Mouse (Mus musculus): ENCODE measurements at regions not wholly inside any gene's neighbourhood (a gene's known extent, or its start where the extent isn't known, plus 50 kb on each side); places are given as distances from the start of the nearest gene placed in this dataset.
"Not testable (repeated sequence)": the region's sequence is repeated elsewhere in the genome, so short reads cannot be mapped to it uniquely, and the experiment has no call there.

DNA sequence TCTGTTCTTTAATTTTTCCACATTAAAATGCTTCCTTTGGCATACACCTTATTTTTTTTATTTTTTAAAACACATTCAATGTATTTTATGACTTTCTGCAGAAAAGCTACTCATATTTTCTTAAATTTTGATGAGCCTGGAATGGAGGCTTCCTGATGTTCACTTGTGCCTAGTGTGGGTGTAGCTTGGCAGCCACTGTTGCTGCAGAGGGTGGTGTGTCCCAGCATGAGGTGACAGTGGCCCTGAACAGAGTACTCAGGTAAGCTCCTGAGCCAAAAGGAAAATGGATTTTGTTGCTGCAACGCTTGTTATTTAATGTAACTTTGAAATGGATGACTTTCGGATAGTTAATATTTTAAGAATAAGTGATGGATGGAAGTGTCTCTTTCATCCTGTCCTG lies 170.6 kb downstream of the Eipr1 start:
- DNase-seq (ENCODE audit: low spot score in 2 of 2), result no peak

DNA sequence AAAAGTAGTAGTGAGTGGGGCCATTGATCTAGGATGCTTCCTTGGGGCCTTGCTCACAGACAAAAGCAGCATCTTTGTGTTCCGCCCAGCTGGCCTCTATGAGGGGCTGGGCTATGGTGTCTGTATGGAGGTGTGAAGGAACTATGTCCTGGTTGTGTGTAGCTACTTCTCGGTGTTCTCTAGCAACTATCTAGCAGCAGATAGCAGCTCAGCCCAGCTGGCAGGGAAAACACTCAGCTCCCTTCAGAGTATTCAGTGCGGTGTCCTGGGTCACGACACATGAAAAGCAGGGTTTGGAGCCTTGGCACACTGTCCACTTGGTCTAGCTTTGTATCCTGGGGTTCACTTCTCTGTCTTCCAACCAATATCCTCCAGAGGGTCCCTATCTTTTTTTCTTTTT lies 173.6 kb downstream of the Eipr1 start:
- DNase-seq (ENCODE audit: low spot score in 2 of 2), result no peak

- DNase-seq (ENCODE audit: low spot score in 2 of 2), result no peak
Observed at GRCm38 (mm10) chr12:28939936-28940335, 188.3 kb downstream of the Eipr1 start.

DNA sequence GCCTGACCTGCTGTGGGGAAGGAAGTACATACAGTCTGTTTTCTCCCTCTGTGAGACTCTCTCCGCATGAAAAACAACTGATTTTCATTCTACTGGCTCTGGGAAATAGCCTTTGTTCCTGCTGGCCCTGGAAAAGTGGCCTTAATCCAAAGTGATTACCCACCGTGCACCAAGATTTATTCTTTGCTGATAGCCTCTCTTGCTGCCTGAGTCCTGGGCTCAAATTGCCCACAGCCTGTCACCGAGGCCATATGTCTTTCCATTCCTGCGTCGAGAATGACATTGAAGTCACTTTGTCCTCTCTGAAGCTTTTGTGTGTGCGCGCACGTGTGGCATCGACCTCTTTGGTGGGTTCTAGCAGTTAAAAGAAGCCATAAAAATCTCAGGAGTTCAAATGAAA lies 197.3 kb downstream of the Eipr1 start:
- no peak for DNase-seq (ENCODE audit: low spot score in 2 of 2)

GRCm38 (mm10) chr12:28949307-28949706 lies 197.7 kb downstream of the Eipr1 start:
- DNase-seq (ENCODE audit: low spot score in 2 of 2), result no peak

DNA sequence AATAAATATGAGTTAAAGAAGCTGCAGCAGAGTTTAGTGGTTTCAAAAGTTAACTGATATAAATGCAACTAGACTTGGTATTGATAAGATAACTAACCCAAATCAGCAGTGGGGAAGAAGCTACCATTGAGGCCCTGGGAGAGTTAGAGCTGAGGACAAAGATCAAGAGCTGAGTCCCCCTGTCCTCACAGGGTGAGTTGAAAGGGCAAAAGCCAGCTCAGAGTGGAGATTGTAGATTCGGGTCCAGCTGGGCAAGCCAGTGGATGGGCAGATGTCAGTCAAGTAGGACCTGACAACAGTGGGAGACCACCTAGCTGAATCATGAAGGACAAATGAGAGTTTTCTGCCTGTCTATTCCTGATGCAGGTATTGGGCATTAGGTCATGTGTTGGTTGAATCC lies 205.6 kb downstream of the Eipr1 start:
- DNase-seq (ENCODE audit: low spot score in 2 of 2), result no peak

DNA sequence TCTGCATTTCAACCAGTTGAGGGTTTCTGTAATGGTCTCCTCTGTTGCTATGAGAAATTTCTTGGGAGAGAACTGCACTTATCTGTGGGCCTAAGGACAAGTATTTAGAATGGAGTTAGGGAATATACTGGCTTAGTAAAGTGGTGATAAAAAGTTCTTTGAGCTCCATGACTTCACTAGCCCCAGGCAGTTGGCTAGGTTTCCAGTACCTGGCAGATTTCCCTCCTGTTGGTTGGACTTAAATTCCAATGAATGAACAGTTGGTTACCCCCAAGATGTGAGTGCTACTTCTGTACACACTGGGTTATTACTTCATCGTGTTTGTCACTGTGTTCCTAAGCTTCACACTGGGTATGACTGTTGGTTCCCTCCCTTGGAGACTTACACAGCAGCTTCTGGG lies 207.1 kb downstream of the Eipr1 start:
- no peak for DNase-seq (ENCODE audit: low spot score in 2 of 2)

- DNase-seq (ENCODE audit: low spot score in 2 of 2), result peak; percentile 42 to 79
Observed at GRCm38 (mm10) chr12:28969671-28970379, 218.2 kb downstream of the Eipr1 start.

DNA sequence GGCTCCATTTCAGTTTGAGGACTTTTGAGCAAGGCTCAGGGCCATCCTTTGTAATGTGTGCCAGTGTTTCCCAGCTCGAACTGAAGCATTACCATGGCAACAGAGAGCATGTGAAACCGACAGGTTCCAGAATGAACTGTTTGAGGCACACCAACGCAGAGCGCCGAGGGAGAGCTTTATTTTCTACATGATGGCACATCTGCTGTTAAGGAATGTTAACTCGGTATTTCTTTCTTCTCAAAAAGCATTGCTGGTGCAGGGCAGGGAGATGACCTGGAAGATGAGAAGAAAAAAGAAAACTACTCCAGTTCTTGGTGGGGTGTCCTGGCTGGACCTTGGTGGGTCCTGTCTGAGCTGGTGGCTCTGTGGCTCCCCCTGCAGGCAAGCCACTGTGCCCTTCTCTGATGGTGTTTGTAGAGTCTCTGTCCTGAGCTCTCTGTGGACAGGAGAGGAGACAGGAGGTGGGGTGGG lies 223.0 kb downstream of the Eipr1 start:
- peak; percentile 62 to 87 for DNase-seq (ENCODE audit: low spot score in 2 of 2)

GRCm38 (mm10) chr12:28975249-28975648 lies 223.6 kb downstream of the Eipr1 start:
- peak; percentile 53 to 54 for DNase-seq (ENCODE audit: low spot score in 2 of 2)

GRCm38 (mm10) chr12:28979679-28980078 lies 228.1 kb downstream of the Eipr1 start:
- no peak for DNase-seq (ENCODE audit: low spot score in 2 of 2)

DNA sequence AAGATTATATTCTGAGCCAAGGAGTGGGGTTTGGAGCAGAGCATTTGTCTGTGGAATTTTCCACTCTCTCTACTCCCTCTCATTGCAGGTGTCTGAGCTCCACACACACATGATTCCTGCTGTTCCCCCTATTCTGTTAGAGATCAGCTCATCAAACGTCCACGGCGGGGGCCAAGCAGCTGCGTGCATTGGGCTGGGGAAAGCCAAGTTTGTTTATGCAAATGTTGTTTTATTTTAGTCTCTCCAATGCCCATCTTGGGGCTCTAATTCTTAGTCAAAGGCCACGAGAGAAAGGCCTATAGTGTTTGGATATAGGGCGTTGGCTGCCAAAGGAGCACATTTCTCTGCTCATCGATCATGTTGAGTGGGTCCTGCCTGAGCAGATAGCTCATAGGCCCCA lies 234.6 kb downstream of the Eipr1 start:
- DNase-seq (ENCODE audit: low spot score in 2 of 2), result no peak

- DNase-seq (ENCODE audit: low spot score in 2 of 2), result no peak
Observed at GRCm38 (mm10) chr12:28997474-28998192, 246.0 kb downstream of the Eipr1 start.

DNA sequence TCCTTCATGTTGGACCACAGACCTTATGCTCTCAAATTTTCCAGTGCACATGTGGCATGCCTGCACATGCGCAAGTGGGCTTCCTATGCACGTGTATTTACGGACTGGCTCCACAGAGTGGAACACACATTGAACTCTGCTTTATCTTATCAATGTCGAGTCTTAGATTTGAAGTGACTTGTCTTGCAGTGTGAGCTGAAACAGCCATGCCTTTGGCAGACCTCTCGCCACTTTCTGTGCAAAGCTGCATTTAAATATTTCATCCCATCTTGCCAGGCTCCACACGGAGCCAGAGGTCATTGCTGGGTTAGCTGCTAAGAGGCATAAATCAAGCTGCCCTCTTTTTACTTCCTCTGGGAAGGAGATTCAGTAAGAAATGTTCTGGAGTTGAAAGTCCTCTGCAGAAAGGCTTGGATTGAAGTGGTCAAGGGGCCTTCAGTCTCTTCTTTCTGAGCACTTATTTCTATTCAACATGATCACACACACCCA lies 248.4 kb downstream of the Eipr1 start:
- no peak for DNase-seq (ENCODE audit: low spot score in 2 of 2)

GRCm38 (mm10) chr12:29004504-29004903 lies 252.9 kb downstream of the Eipr1 start:
- no peak for DNase-seq (ENCODE audit: low spot score in 2 of 2)

DNA sequence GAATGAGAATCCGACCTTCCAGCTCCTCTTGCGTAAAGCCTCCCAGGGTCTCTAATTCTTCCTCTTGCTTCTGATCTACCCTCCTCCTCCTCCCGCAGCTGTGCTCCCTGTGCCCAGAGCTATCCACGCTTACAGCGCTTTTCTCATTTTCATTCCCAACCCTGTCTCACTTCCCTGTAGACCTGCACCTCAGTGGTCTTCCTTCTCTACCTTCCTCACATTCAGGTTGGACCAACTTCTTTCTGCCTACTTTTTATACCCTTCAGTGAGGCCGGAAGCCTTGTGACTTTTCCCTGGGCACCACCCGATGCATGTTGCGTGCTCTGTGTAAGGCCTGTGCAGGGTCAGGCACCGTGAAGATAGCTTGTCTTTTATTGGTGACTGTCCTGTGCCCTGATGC lies 263.0 kb downstream of the Eipr1 start:
- DNase-seq (ENCODE audit: low spot score in 2 of 2), result no peak

DNA sequence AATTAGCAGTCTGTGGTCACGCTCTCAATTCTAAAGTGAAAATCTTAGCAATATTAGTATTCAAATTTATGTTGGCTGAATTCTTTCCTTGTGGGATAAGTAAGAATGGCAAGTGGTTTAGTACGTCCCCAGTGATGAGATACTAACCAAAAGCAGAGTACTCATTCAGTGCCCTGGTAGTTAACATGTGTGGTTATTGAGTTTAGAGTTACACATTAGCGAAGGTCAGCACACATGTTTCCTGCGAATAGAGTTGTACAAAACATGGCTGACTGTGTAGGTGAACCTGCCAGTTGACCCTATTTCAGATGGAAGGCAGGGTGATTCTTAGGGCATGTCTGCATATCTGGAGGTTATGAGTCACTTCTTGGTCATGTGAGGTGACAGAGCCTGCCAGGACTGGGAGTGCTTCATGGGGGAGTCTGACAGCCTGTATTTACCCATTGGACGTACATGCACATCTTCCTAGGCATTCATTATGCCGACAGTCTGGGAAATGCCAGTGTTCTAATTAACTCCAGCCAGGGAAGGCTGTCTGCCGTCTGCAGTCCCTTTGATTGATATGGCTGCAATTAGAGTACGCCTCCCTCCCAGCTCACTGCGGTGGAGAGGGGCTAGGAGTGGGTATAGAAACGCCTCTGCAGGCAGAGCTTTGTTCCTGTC lies 263.7 kb downstream of the Eipr1 start:
- no peak for DNase-seq (ENCODE audit: low spot score in 2 of 2)

DNA sequence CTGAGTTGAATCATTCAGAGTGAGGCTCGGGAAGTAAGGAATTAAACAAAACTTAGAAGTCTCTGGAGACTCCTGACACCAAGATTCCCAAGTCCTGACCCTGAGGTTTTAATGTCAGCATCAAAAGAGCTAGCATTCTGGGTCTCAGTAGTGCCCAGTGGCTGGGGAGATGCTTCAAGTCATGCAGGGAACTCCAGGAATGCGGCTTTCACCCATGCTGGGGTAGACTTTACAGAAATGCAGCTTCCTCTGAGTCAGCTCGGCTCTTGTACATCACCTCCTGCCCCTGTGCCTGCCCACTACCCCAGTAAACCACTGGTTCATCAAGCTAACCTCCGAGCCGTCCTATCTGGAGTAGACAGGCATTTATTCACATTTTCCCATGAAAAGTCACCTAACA lies 269.5 kb downstream of the Eipr1 start:
- no peak for DNase-seq (ENCODE audit: low spot score in 2 of 2)

DNA sequence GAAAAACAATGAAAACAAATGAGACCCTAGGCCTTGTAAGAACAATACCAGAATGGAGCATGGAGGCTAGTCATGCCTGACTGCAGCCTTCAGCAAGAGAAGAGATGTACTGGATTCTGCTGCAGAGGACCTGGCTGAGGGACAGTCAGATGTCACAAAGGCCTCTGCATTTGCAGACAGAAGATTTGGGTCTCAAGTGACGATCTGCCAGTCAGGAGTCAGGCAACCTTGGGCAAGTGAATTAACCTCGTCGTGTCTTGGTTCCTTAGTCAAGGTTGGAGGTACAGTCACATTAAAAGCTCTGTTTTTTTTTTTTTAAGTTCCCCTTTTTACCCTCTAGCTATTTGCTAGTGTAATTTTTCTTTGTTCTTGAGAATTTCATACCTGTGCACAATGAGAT lies 276.6 kb downstream of the Eipr1 start:
- no peak for DNase-seq (ENCODE audit: low spot score in 2 of 2)

GRCm38 (mm10) chr12:29029461-29029860 lies 277.9 kb downstream of the Eipr1 start:
- DNase-seq (ENCODE audit: low spot score in 2 of 2), result peak; percentile 25 to 27

- no peak for DNase-seq (ENCODE audit: low spot score in 2 of 2)
Observed at GRCm38 (mm10) chr12:29046009-29046408, 294.4 kb downstream of the Eipr1 start.

- DNase-seq (ENCODE audit: low spot score in 2 of 2), result not testable (repeated sequence)
Observed at GRCm38 (mm10) chr12:29048596-29048995, 297.0 kb downstream of the Eipr1 start.

DNA sequence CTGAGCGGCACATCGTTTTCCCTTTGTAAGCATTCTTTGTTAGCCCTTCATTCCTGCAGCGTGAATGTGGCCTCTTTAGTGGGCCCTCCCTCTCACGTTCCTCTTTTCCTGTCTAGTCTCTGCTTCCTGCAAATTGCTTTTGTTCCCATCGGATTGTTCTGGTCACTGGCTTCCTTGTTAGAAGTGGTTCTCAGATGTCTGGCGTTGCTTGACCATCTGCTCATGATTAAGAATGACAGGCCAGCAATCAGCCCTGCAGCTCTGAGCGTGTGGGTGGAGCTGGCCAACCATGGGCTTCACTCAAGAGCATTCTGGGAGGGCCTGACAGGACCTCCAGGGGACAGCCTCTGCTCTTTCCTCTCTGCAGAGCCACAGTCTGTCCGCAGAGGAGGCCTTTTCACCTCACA lies 297.5 kb downstream of the Eipr1 start:
- DNase-seq (ENCODE audit: low spot score in 2 of 2), result no peak

All from frontal cortex, postnatal 36 days (tissue).